Mouse (Mus musculus): ENCODE results near the gene Gpc6. TPM values are rescaled to one million over a fixed set of nuclear protein-coding genes. Genes with fewer than 3 reads are reported as not detected.

Gpc6 gene
- polyA plus RNA-seq, 1 experiment from 2014 or later = 11.4 TPM

GRCm38 (mm10) chr14:117710463-117710911 lies 785.4 kb downstream of the Gpc6 start:
- Histone ChIP-seq H3K4me1 (replicated peaks; ENCODE audit: control insufficient read depth, insufficient read depth) (no peaks in the 10 kb centered on the region), H3K36me3 (ENCODE audit: control insufficient read depth, insufficient read depth, low read length) (no peaks in the 10 kb centered on the region), H3K4me3 (ENCODE audit: low read depth, low read length) (no peak overlapping the region), H3K9me3 (ENCODE audit: control insufficient read depth, low read length) (no peaks in the 10 kb centered on the region), H3K9ac (ENCODE audit: low read length) (no peak overlapping the region), H3K27ac (replicated peaks) (no peak overlapping the region), H3K4me2 (replicated peaks; ENCODE audit: low read depth) (no peak overlapping the region), H3K27me3 (ENCODE audit: control insufficient read depth, insufficient read depth, low read length) (no peaks in the 10 kb centered on the region)
- no peak for DNase-seq (ENCODE audit: low spot score)
- ATAC-seq (ENCODE audit: low FRiP score, low TSS enrichment) = no peak
- TF ChIP-seq CTCF (IDR thresholded peaks at IDR 0.05; ENCODE audit: low read depth) = peak; percentile 10; the same call in 1 of the 2 replicates
- TF ChIP-seq EP300 (optimal IDR thresholded peaks at IDR 0.05) = no peak
- 51% methylated on average over 10 of the region's 10 CpGs for WGBS

- H3K4me2 ChIP-seq (replicated peaks; ENCODE audit: low read depth) = no peak overlapping the region
- no peak for ATAC-seq (ENCODE audit: low FRiP score, low TSS enrichment)
- H3K9me3 ChIP-seq (ENCODE audit: control insufficient read depth, low read length) = no peaks in the 10 kb centered on the region
- no peak overlapping the region for H3K4me3 ChIP-seq (ENCODE audit: low read depth, low read length)
- H3K9ac ChIP-seq (ENCODE audit: low read length) = no peak overlapping the region
- DNase-seq (ENCODE audit: low spot score) = no peak
- no peak overlapping the region for H3K27ac ChIP-seq (replicated peaks)
- WGBS = 86% methylated on average over 7 of the region's 7 CpGs
- TF ChIP-seq EP300 (optimal IDR thresholded peaks at IDR 0.05) (no peak), CTCF (IDR thresholded peaks at IDR 0.05; ENCODE audit: low read depth) (no peak)
- H3K36me3 ChIP-seq (ENCODE audit: control insufficient read depth, insufficient read depth, low read length) = no peaks in the 10 kb centered on the region
- H3K4me1 ChIP-seq (replicated peaks; ENCODE audit: control insufficient read depth, insufficient read depth) = no peaks in the 10 kb centered on the region
- H3K27me3 ChIP-seq (ENCODE audit: control insufficient read depth, insufficient read depth, low read length) = no peaks in the 10 kb centered on the region
Observed at GRCm38 (mm10) chr14:117712311-117712710, 787.2 kb downstream of the Gpc6 start.

GRCm38 (mm10) chr14:117714165-117714564 lies 789.0 kb downstream of the Gpc6 start:
- H3K4me3 ChIP-seq (ENCODE audit: low read depth, low read length) = no peak overlapping the region
- H3K27ac ChIP-seq (replicated peaks) = no peak overlapping the region
- no peaks in the 10 kb centered on the region for H3K36me3 ChIP-seq (ENCODE audit: control insufficient read depth, insufficient read depth, low read length)
- H3K4me1 ChIP-seq (replicated peaks; ENCODE audit: control insufficient read depth, insufficient read depth) = no peaks in the 10 kb centered on the region
- no peak for TF ChIP-seq EP300 (optimal IDR thresholded peaks at IDR 0.05)
- no peak for TF ChIP-seq CTCF (IDR thresholded peaks at IDR 0.05; ENCODE audit: low read depth)
- H3K9ac ChIP-seq (ENCODE audit: low read length) = no peak overlapping the region
- H3K4me2 ChIP-seq (replicated peaks; ENCODE audit: low read depth) = no peak overlapping the region
- ATAC-seq (ENCODE audit: low FRiP score, low TSS enrichment) (no peak), DNase-seq (ENCODE audit: low spot score) (no peak)
- 62% methylated on average over 8 of the region's 8 CpGs for WGBS
- no peaks in the 10 kb centered on the region for H3K9me3 ChIP-seq (ENCODE audit: control insufficient read depth, low read length)
- H3K27me3 ChIP-seq (ENCODE audit: control insufficient read depth, insufficient read depth, low read length) = no peaks in the 10 kb centered on the region

GRCm38 (mm10) chr14:117716305-117716704 lies 791.2 kb downstream of the Gpc6 start:
- TF ChIP-seq EP300 (optimal IDR thresholded peaks at IDR 0.05) (no peak), CTCF (IDR thresholded peaks at IDR 0.05; ENCODE audit: low read depth) (no peak)
- H3K9ac ChIP-seq (ENCODE audit: low read length) = no peak overlapping the region
- H3K27me3 ChIP-seq (ENCODE audit: control insufficient read depth, insufficient read depth, low read length) = no peaks in the 10 kb centered on the region
- H3K36me3 ChIP-seq (ENCODE audit: control insufficient read depth, insufficient read depth, low read length) = no peaks in the 10 kb centered on the region
- no peak overlapping the region for H3K4me2 ChIP-seq (replicated peaks; ENCODE audit: low read depth)
- H3K27ac ChIP-seq (replicated peaks) = no peak overlapping the region
- no peak overlapping the region for H3K4me3 ChIP-seq (ENCODE audit: low read depth, low read length)
- no peak for ATAC-seq (ENCODE audit: low FRiP score, low TSS enrichment)
- no peaks in the 10 kb centered on the region for H3K4me1 ChIP-seq (replicated peaks; ENCODE audit: control insufficient read depth, insufficient read depth)
- no peaks in the 10 kb centered on the region for H3K9me3 ChIP-seq (ENCODE audit: control insufficient read depth, low read length)
- no peak for DNase-seq (ENCODE audit: low spot score)
- 90% methylated on average over 3 of the region's 3 CpGs for WGBS

- no peak overlapping the region for H3K4me2 ChIP-seq (replicated peaks; ENCODE audit: low read depth)
- whole genome bisulfite sequencing = 92% methylated on average over 2 of the region's 2 CpGs
- no peak overlapping the region for H3K9ac ChIP-seq (ENCODE audit: low read length)
- TF ChIP-seq CTCF (IDR thresholded peaks at IDR 0.05; ENCODE audit: low read depth) (no peak), EP300 (optimal IDR thresholded peaks at IDR 0.05) (no peak)
- H3K27ac ChIP-seq (replicated peaks) = no peak overlapping the region
- no peak for ATAC-seq (ENCODE audit: low FRiP score, low TSS enrichment)
- H3K36me3 ChIP-seq (ENCODE audit: control insufficient read depth, insufficient read depth, low read length) = no peaks in the 10 kb centered on the region
- no peak overlapping the region for H3K4me3 ChIP-seq (ENCODE audit: low read depth, low read length)
- no peak for DNase-seq (ENCODE audit: low spot score)
- no peaks in the 10 kb centered on the region for H3K27me3 ChIP-seq (ENCODE audit: control insufficient read depth, insufficient read depth, low read length)
- no peaks in the 10 kb centered on the region for H3K4me1 ChIP-seq (replicated peaks; ENCODE audit: control insufficient read depth, insufficient read depth)
- no peaks in the 10 kb centered on the region for H3K9me3 ChIP-seq (ENCODE audit: control insufficient read depth, low read length)
Observed at GRCm38 (mm10) chr14:117728741-117729140, 803.6 kb downstream of the Gpc6 start.

GRCm38 (mm10) chr14:117755231-117755630 lies 830.1 kb downstream of the Gpc6 start:
- H3K27me3 ChIP-seq (ENCODE audit: control insufficient read depth, insufficient read depth, low read length) = no peaks in the 10 kb centered on the region
- H3K4me2 ChIP-seq (replicated peaks; ENCODE audit: low read depth) = no peak overlapping the region
- H3K4me1 ChIP-seq (replicated peaks; ENCODE audit: control insufficient read depth, insufficient read depth) = no peaks in the 10 kb centered on the region
- H3K4me3 ChIP-seq (ENCODE audit: low read depth, low read length) = no peak overlapping the region
- H3K9ac ChIP-seq (ENCODE audit: low read length) = no peak overlapping the region
- no peaks in the 10 kb centered on the region for H3K36me3 ChIP-seq (ENCODE audit: control insufficient read depth, insufficient read depth, low read length)
- WGBS = 84% methylated on average over 7 of the region's 7 CpGs
- DNase-seq (ENCODE audit: low spot score) = no peak
- no peak overlapping the region for H3K27ac ChIP-seq (replicated peaks)
- no peaks in the 10 kb centered on the region for H3K9me3 ChIP-seq (ENCODE audit: control insufficient read depth, low read length)
- ATAC-seq (ENCODE audit: low FRiP score, low TSS enrichment) = no peak
- no peak for TF ChIP-seq EP300 (optimal IDR thresholded peaks at IDR 0.05)
- TF ChIP-seq CTCF (IDR thresholded peaks at IDR 0.05; ENCODE audit: low read depth) = no peak

Measured in stomach, postnatal 0 days (tissue).